Mouse (Mus musculus): Measurements from ENCODE around the gene Abcb1b.

DNA sequence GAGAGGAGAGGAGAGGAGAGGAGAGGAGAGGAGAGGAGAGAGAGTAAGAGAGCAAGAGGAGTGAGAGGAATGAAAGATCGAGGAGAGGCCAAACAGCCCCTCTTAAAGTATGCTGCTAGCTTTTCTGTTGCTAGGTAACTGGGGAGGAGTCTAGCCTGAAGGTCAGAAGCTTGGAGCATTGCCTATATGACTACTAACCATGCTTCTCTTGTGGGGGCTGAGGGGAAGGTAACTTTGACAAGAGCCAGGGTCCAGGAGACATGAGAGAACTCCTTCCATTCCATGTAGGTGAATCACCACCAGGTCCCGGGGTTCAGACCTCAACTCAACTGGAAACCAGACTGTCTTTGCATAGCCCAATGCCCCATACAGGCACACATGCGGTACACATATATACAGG, 25.1 kb upstream of the Abcb1b start:
- no peak for TF ChIP-seq POLR2A (IDR thresholded peaks at IDR 0.05; ENCODE audit: low read depth, low read length)
- TF ChIP-seq CTCF (IDR thresholded peaks at IDR 0.05; ENCODE audit: extremely low read depth, insufficient read length, insufficient replicate concordance, low read depth, low read length): no peak

Data from small intestine, adult 2 months (tissue).